Mouse (Mus musculus) midbrain, postnatal 0 days (tissue): ENCODE measurements around the gene Scnn1a. TPM values are rescaled to one million over a fixed set of nuclear protein-coding genes. Genes with fewer than 3 reads are reported as not detected.

Experiments
- ATAC-seq: fragments of 200-750 bp; cut with Nextera tagmentation; 2 replicates; pipeline ENCODE4 v1.8.0; 2017; ENCODE audit warnings: moderate number of reproducible peaks, mild to moderate bottlenecking, moderate TSS enrichment, moderate library complexity; ENCODE audit not compliant: low FRiP score
- DNase-seq: peaks from one replicate; pipeline ENCODE4 v3.0.0-alpha.2; 2015; ENCODE audit warnings: low spot score
- H3K27ac ChIP-seq: fragments of 300-500 bp; sonication (generic); 2 replicates; pipeline ENCODE4 v1.5.1; 2014; ENCODE audit warnings: low read depth, mild to moderate bottlenecking, low read length, mixed read lengths
- H3K27me3 ChIP-seq: fragments of 300-500 bp; sonication (generic); 2 replicates; pipeline ENCODE4 v1.6.1; 2014; ENCODE audit warnings: low read length, control low read depth, mixed read lengths; ENCODE audit not compliant: insufficient read depth
- H3K36me3 ChIP-seq: fragments of 300-500 bp; sonication (generic); 2 replicates; pipeline ENCODE4 v1.6.1; 2014; ENCODE audit warnings: low read length, control low read depth, mixed read lengths; ENCODE audit not compliant: insufficient read depth
- H3K4me1 ChIP-seq: fragments of 300-500 bp; sonication (generic); 2 replicates; pipeline ENCODE4 v1.6.1; 2014; ENCODE audit warnings: mild to moderate bottlenecking, control low read depth, antibody characterized with exemption, low read length, mixed read lengths; ENCODE audit not compliant: insufficient read depth
- H3K4me2 ChIP-seq: fragments of 300-500 bp; sonication (generic); 2 replicates; pipeline ENCODE4 v1.6.1; 2014; ENCODE audit warnings: low read depth, mild to moderate bottlenecking, low read length, mixed read lengths; ENCODE audit not compliant: poor library complexity, severe bottlenecking
- H3K4me3 ChIP-seq: fragments of 300-500 bp; sonication (generic); 2 replicates; pipeline ENCODE4 v1.5.1; 2014; ENCODE audit warnings: low read depth, mild to moderate bottlenecking, low read length, moderate library complexity
- H3K9ac ChIP-seq: fragments of 300-500 bp; sonication (generic); replicated peaks from 2 replicates; pipeline ENCODE4 v1.6.1; 2014; ENCODE audit warnings: mild to moderate bottlenecking, low read length, moderate library complexity, mixed read lengths; ENCODE audit not compliant: poor library complexity, severe bottlenecking
- H3K9me3 ChIP-seq: fragments of 300-500 bp; sonication (generic); 2 replicates; pipeline ENCODE4 v1.6.1; 2016; ENCODE audit warnings: low read length, control low read depth
- CTCF ChIP-seq: IDR thresholded peaks from 2 replicates; pipeline ENCODE4 v1.5.1; 2016; ENCODE audit warnings: antibody characterized with exemption, mild to moderate bottlenecking
- WGBS: fragments of 180-500 bp; shearing (Covaris S2); extraction: QIAGEN DNeasy Blood & Tissue Kit; methylation state at CpG from one replicate; pipeline ENCODE4 v1.1.7; 2014; 5-methylcytosine and 5-hydroxymethylcytosine counted together
- polyA plus RNA-seq: library from polyadenylated mRNA; unstranded; fragments of >200 nt; fragmentation: Nextera tagmentation; extraction: Ambion mirVana; gene quantifications from 2 replicates; pipeline ENCODE4 v1.2.1, GENCODE M21; 2015
- total RNA-seq: library from RNA; depleted of rRNA; stranded (reverse); fragments of >200 nt; gene quantifications from 2 replicates; pipeline ENCODE4 v1.2.3, GENCODE M21; 2014; rRNA removed

Gene Scnn1a
- total and polyA plus RNA-seq, 2 experiments from 2014 or later = 1.5 to 1.8 TPM

GRCm38 (mm10) chr6:125382024-125382423 is 61.6 kb downstream of the Scnn1a start:
- TF ChIP-seq CTCF = no peak
- WGBS = 84% methylated on average over 2 of the region's 2 CpGs
- Histone ChIP-seq H3K4me1 (peaks cover 8% of the 10 kb centered on the region; the same call in 1 of the 2 replicates), H3K4me3 (no peak overlapping the region), H3K9me3 (no peaks in the 10 kb centered on the region), H3K27ac (no peak overlapping the region), H3K9ac (no peak overlapping the region), H3K4me2 (no peak overlapping the region), H3K27me3 (peaks cover 49% of the 10 kb centered on the region), H3K36me3 (no peaks in the 10 kb centered on the region)
- ATAC-seq = no peak
- no peak for DNase-seq

DNA sequence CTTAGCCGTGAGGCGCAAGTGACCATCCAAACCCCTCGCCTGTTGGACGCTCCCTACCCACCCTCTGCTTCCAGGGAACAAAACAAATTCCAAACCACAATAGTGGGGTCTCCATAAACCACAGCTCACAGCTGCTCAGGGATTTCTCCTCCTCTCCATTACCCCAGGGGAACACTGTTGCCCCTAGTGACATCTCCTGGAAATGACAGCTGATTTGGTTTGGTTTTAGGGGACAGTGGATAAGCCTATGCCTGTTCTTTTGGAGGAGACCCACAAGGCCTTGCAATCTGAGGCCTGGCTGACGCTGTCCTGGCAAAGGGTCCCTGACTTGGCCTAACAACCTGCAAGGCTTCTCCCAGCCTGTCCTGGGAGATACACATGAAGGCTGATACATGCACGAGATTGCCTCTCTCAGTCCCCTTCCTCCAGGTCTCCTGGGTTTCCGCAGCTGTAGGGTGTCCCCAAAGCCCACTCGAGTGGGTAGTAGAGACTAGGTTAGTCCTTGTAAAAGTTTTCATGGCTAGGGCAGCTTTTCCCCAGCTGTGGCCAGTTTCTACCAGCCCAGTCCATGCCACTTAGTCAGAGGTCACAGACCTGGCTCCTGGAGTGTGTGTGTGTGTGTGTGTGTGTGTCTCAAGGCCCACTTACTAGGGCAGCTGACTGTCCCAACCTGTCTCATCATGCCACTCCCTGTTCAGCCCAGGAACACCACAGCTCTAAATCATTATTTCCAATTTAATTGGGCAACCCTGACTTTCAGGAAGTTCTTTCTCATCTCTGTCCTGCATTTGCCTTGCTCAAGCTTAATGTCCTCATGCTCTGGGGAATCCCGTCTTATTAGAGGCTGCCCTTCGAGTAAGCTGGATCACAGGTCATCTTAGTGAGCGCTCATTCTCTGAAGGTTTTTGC is 64.9 kb downstream of the Scnn1a start:
- peaks cover 17% of the 10 kb centered on the region for H3K27me3 ChIP-seq
- H3K9me3 ChIP-seq = no peaks in the 10 kb centered on the region
- no peaks in the 10 kb centered on the region for H3K36me3 ChIP-seq
- no peak overlapping the region for H3K4me3 ChIP-seq
- ATAC-seq = no peak
- no peak overlapping the region for H3K4me2 ChIP-seq
- H3K4me1 ChIP-seq = peaks cover 4% of the 10 kb centered on the region; the same call in 1 of the 2 replicates
- no peak for DNase-seq
- no peak overlapping the region for H3K9ac ChIP-seq
- WGBS = 61% methylated on average over 11 of the region's 11 CpGs
- H3K27ac ChIP-seq = no peak overlapping the region
- TF ChIP-seq CTCF = peak; percentile 60

DNA sequence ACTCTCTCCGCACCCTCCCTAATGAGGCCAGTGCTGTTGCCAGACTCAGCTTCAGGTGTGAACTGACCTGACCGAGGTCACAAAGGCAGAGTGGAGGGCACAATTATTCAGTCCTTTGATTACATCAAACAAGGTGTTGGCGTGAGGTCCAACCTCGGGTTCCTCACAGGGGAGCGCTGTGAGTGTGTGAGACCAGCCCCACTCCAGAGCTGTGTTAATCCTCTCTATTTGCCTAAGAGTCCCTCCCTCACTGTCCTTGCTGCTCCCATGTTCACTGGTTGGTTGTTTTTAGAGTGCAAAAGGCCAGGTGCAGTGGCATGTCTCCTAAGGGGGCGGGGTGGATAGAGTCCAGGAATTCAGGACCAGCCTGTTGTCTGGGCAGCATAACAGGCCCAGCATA is 65.6 kb downstream of the Scnn1a start:
- no peak for TF ChIP-seq CTCF
- WGBS = 83% methylated on average over 6 of the region's 6 CpGs
- ATAC-seq = no peak

GRCm38 (mm10) chr6:125389853-125390252 is 69.4 kb downstream of the Scnn1a start:
- H3K27me3 ChIP-seq = no peaks in the 10 kb centered on the region
- H3K4me2 ChIP-seq = no peak overlapping the region
- no peak overlapping the region for H3K27ac ChIP-seq
- no peak for TF ChIP-seq CTCF
- WGBS = 85% methylated on average over 5 of the region's 5 CpGs
- ATAC-seq (no peak), DNase-seq (no peak)
- no peak overlapping the region for H3K9ac ChIP-seq
- H3K9me3 ChIP-seq = no peaks in the 10 kb centered on the region
- H3K4me3 ChIP-seq = no peak overlapping the region
- H3K4me1 ChIP-seq = no peaks in the 10 kb centered on the region
- no peaks in the 10 kb centered on the region for H3K36me3 ChIP-seq

More for the DNA sequence above, 65.6 kb downstream of the Scnn1a start:
- no peak overlapping the region for H3K27ac ChIP-seq
- peaks cover 9% of the 10 kb centered on the region for H3K27me3 ChIP-seq
- no peaks in the 10 kb centered on the region for H3K36me3 ChIP-seq
- no peak overlapping the region for H3K9ac ChIP-seq
- DNase-seq = no peak
- H3K9me3 ChIP-seq = no peaks in the 10 kb centered on the region
- H3K4me2 ChIP-seq = no peak overlapping the region
- H3K4me3 ChIP-seq = no peak overlapping the region
- H3K4me1 ChIP-seq = no peaks in the 10 kb centered on the region

Other genes starting within 250 kb of the Scnn1a start
- 117 and 133 TPM in 2 replicates for gene Chd4, start 224.7 kb upstream of the Scnn1a start, total RNA-seq
- 72.9 and 89.1 TPM in 2 replicates for gene Chd4, start 224.7 kb upstream of the Scnn1a start, polyA plus RNA-seq
- 34.5 and 45.8 TPM in 2 replicates for gene Nop2, start 188.8 kb upstream of the Scnn1a start, total RNA-seq
- 41.4 and 42.6 TPM in 2 replicates for gene Nop2, start 188.8 kb upstream of the Scnn1a start, polyA plus RNA-seq
- 33.3 and 33.9 TPM in 2 replicates for gene Iffo1, start 175.4 kb upstream of the Scnn1a start, total RNA-seq
- 19.0 and 20.4 TPM in 2 replicates for gene Iffo1, start 175.4 kb upstream of the Scnn1a start, polyA plus RNA-seq
- gene Gapdh, start 154.2 kb upstream of the Scnn1a start, total RNA-seq = 2,678 and 3,049 TPM in 2 replicates
- gene Gapdh, start 154.2 kb upstream of the Scnn1a start, polyA plus RNA-seq = 1,705 and 1,726 TPM in 2 replicates
- gene Ncapd2, start 129.0 kb upstream of the Scnn1a start, total RNA-seq = 29.8 and 33.7 TPM in 2 replicates
- 18.4 and 21.0 TPM in 2 replicates for gene Ncapd2, start 129.0 kb upstream of the Scnn1a start, polyA plus RNA-seq
- gene Mrpl51, start 128.9 kb upstream of the Scnn1a start, total RNA-seq = 23.3 and 48.2 TPM in 2 replicates
- gene Mrpl51, start 128.9 kb upstream of the Scnn1a start, polyA plus RNA-seq = 136 and 145 TPM in 2 replicates
- gene Vamp1, start 105.1 kb upstream of the Scnn1a start, total RNA-seq = 42.7 and 47.6 TPM in 2 replicates
- gene Vamp1, start 105.1 kb upstream of the Scnn1a start, polyA plus RNA-seq = 40.5 and 46.0 TPM in 2 replicates
- gene Tapbpl, start 88.8 kb upstream of the Scnn1a start, total RNA-seq = 4.7 and 6.2 TPM in 2 replicates
- 9.0 and 9.7 TPM in 2 replicates for gene Tapbpl, start 88.8 kb upstream of the Scnn1a start, polyA plus RNA-seq
- gene Cd27, start 83.6 kb upstream of the Scnn1a start, total RNA-seq = not detected in 2 replicates
- 0.70 TPM in 1 of 2 replicates, not detected in the other for gene Cd27, start 83.6 kb upstream of the Scnn1a start, polyA plus RNA-seq
- gene Tuba3a, start 34.6 kb upstream of the Scnn1a start, total RNA-seq = not detected in 2 replicates
- gene Tuba3a, start 34.6 kb upstream of the Scnn1a start, polyA plus RNA-seq = not detected in 2 replicates
- gene Ltbr, start 6.8 kb upstream of the Scnn1a start, total RNA-seq = 24.4 TPM in 2 replicates
- gene Ltbr, start 6.8 kb upstream of the Scnn1a start, polyA plus RNA-seq = 14.5 and 15.7 TPM in 2 replicates
- gene Tnfrsf1a, start 28.7 kb downstream of the Scnn1a start, total RNA-seq = 9.2 and 15.9 TPM in 2 replicates
- gene Tnfrsf1a, start 28.7 kb downstream of the Scnn1a start, polyA plus RNA-seq = 10.4 and 12.9 TPM in 2 replicates
- 0.22 and 0.24 TPM in 2 replicates for gene Plekhg6, start 60.1 kb downstream of the Scnn1a start, total RNA-seq
- 0.35 and 0.54 TPM in 2 replicates for gene Plekhg6, start 60.1 kb downstream of the Scnn1a start, polyA plus RNA-seq
- 40.3 and 49.1 TPM in 2 replicates for gene Cd9, start 174.1 kb downstream of the Scnn1a start, total RNA-seq
- gene Cd9, start 174.1 kb downstream of the Scnn1a start, polyA plus RNA-seq = 105 and 118 TPM in 2 replicates
- gene Vwf, start 226.1 kb downstream of the Scnn1a start, total RNA-seq = 36.2 and 36.7 TPM in 2 replicates
- 15.8 and 16.6 TPM in 2 replicates for gene Vwf, start 226.1 kb downstream of the Scnn1a start, polyA plus RNA-seq